ENCODE assay signal across 15 mouse cellular contexts in the genomic region with DNA sequence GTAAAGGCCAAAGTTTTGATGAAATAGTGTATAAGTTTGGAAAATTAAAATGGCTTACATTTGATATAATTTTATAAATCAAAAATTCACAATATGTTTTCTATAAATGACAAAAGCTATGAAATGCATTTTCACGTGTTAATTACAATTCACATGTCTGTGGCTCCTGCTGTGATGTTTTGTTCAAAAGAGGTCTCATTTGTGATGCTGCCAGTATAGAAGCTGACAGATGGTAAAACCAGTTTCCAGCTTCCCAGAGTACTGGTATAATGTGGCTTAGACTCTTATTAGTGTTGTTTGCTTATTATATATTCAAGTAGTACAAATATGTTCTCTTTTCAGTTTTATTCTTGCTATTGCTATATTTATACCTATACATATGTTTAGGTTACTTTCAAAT. TPM values are rescaled to one million over a fixed set of nuclear protein-coding genes. Genes with fewer than 3 reads are reported as not detected.
"Had no signal": no experiment of that assay in that cellular context is flagged by ENCODE, and none has a peak within 500 bp of the region (broad histone marks: within the 10 kb centered on the region; RNA-seq: fewer than 3 reads in every experiment).

No protein-coding gene starts in this region.

- H3K27ac ChIP-seq: kidney, postnatal 0 days; liver, embryonic 13.5 days had no signal

- H3K9ac ChIP-seq: liver, embryonic 13.5 days had no signal

- DNase-seq: kidney, adult 2 months; kidney, postnatal 25 days; liver, embryonic 13.5 days; lung, adult 2 months; lung, postnatal 14 days; lung, postnatal 4 days; midbrain, embryonic 14.5 days; right cerebral cortex, postnatal 25 days; spleen, adult 18-20 months; thymus, adult 18-20 months; thymus, postnatal 36 days had no signal

- H3K9me3 ChIP-seq: liver, embryonic 13.5 days had no signal

- H3K4me2 ChIP-seq: liver, embryonic 13.5 days; midbrain, embryonic 11.5 days had no signal

- H3K4me1 ChIP-seq: liver, embryonic 13.5 days had no signal

- H3K4me3 ChIP-seq: layer of hippocampus, adult 2 months; liver, embryonic 13.5 days had no signal

- H3K36me3 ChIP-seq: liver, embryonic 13.5 days had no signal

RNA-seq across cellular contexts. Expression of a gene that starts 4.0 kb away (rescaled TPM):
- total RNA-seq: megakaryocyte-erythroid progenitor cell, adult 5-6 weeks had no signal
